Mouse (Mus musculus): ENCODE results near the gene Gm27027.

DNA sequence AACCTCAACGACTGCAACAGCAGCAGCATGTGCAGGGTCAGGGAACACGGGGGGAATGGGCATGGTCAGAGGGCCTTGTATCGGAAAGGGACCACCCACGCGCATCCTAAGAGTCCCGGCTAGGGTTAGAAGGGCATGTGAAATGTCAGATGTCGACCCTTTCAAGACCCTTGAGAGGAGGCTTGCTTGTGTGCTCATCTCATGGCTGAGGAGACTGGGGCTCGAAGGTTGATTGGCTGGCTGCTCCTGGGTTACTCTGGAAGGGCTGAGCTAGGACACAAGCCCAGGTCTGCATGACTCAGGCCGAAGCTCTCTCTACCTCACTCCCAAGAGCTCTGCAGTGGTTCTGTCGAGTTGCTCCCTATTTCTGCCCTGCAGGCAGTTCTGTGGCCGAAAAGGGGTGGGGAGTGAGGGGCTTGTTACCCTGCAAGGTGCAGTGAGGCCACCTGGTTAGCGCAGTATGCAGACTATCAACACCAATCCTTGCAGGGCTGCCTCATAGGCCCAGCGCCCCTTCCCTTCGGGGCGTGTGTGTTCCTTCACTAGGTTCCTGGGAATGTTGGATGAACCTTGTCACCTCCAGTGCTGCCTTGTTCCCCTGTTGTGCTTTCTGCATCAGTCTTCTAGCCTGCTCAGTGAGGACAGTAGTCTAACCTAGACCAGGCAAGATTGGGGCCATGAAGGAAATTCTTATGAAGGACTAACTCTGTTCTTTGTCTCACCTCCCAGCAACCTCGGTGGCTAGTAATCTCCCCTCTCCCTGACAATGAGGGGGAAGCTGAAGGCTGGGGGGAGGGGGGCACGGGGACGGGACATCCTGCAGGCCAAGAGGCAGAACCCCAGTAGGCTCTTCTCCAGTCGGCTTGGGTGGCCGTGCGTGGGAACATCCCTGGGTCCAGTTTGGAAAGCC is 20.4 kb downstream of the Gm27027 start:
- TF ChIP-seq CTCF (IDR thresholded peaks at IDR 0.05; ENCODE audit: low read depth) (no peak), EP300 (IDR thresholded peaks at IDR 0.05; ENCODE audit: low read depth) (no peak)

Data from liver, postnatal 0 days (tissue).